Mouse (Mus musculus): ENCODE measurements around the gene Olfr1316.

Olfr1316 gene

GRCm38 (mm10) chr2:112134877-112135276 lies at the start of gene Olfr1316:
Olfr1316 (minus strand) TSS chr2:112134977.
- no peak for DNase-seq (ENCODE audit: low spot score in 2 of 2)

- no peak for DNase-seq (ENCODE audit: low spot score in 2 of 2)
Observed at GRCm38 (mm10) chr2:112153898-112154297, 19.1 kb upstream of the Olfr1316 start, which contains the start of gene Olfr1318. Olfr1318 (plus strand) TSS chr2:112154198.

- DNase-seq (ENCODE audit: low spot score in 2 of 2) = no peak
Observed at GRCm38 (mm10) chr2:112140029-112140428, 5.3 kb upstream of the Olfr1316 start, which contains the start of gene Olfr1317. Olfr1317 (plus strand) TSS chr2:112140329.

GRCm38 (mm10) chr2:112115340-112115739 lies 19.4 kb downstream of the Olfr1316 start, which contains the start of gene Olfr1315-ps1:
Olfr1315-ps1 (minus strand) TSS chr2:112115440.
- DNase-seq (ENCODE audit: low spot score in 2 of 2) = no peak

GRCm38 (mm10) chr2:112096681-112097080 lies 38.1 kb downstream of the Olfr1316 start, which contains the start of gene Olfr1314:
Olfr1314 (minus strand) TSS chr2:112096781.
- no peak for DNase-seq (ENCODE audit: low spot score in 2 of 2)

GRCm38 (mm10) chr2:112077743-112078142 lies 57.0 kb downstream of the Olfr1316 start, which contains the start of gene Olfr1313:
Olfr1313 (minus strand) TSS chr2:112077843.
- DNase-seq (ENCODE audit: low spot score in 2 of 2) = no peak
